Mouse (Mus musculus): Measurements from ENCODE around the gene Hbq1a.

DNA sequence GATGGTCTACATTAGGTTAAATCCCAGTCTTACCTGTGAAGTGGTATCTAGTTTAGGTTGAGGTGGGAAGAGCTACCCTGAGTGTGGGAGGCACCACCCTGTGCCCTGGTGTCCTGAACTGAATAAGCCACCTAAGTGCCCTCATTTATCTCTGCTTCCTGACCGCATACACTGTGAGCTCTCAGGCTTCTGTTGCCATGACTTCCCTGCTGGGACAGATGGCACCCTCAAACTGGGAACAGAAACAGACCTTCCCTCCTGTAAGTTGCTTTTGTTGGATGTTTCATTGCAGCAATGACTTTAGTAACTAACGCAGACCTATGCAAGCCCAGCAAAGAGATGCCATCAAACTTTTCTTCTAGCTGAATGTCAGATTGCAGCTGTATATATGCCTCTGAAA, 33.4 kb downstream of the Hbq1a start:
- TF ChIP-seq CTCF (IDR thresholded peaks at IDR 0.05; ENCODE audit: control insufficient read depth, insufficient read depth, insufficient read length) (no peak), MAX (IDR thresholded peaks at IDR 0.05) (no peak), FOSL1 (IDR thresholded peaks at IDR 0.05; ENCODE audit: insufficient read depth, low read length, poor library complexity, severe bottlenecking) (no peak), MYOD1 (IDR thresholded peaks at IDR 0.05; ENCODE audit: control insufficient read depth, insufficient read length, low read depth) (no peak), USF1 (IDR thresholded peaks at IDR 0.05; ENCODE audit: low read depth) (no peak), CEBPB (IDR thresholded peaks at IDR 0.05; ENCODE audit: low read depth) (no peak), MYOG (IDR thresholded peaks at IDR 0.05; ENCODE audit: control insufficient read depth, extremely low read depth, insufficient read length) (no peak)
